Comparison of ENCODE assay signal across 23 mouse cellular contexts in the genomic region with DNA sequence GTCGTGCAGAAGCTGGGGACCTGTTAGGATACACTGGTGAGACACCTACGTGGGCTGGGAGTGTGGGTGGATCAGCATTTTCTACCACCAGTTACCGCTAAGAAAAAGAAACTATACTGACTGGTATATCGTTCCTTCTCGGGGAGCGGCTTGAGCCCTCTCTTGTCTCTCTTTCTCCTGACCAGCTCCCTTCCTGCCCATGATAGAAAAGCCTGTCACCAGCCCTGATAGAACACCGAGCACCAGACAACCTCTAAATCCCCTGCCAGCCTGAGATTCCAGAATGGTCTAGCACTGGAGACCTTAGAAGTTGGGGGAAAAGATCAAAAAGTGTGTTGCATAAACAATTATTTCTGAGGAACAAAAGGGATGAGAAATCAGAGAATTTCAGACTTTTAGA.
A peak's percentile ranks its signal among the peaks of the same experiment; 100 is the strongest.
DNase-seq lines count a peak whose midpoint lies in the region; ATAC-seq lines count a peak whose summit lies in the region.
"Had no signal": no experiment of that assay in that cellular context is flagged by ENCODE, and none has a peak within 500 bp of the region (broad histone marks: within the 10 kb centered on the region; RNA-seq: fewer than 3 reads in every experiment).

No protein-coding gene starts in this region.

- DNase-seq in heart, embryonic 10.5 days (ENCODE audit: low spot score): no peak
- DNase-seq in heart, adult 9 months (ENCODE audit: low spot score in 2 of 2): no peak
- peak; percentile 5 for DNase-seq in heart, postnatal 4 days
- no peak for DNase-seq in urinary bladder, postnatal 10 days (ENCODE audit: low spot score)
- no peak for DNase-seq in thymus, postnatal 25 days
- DNase-seq: adrenal gland, postnatal 14 days; cerebellum, adult 11-12 months; cerebellum, postnatal 10 days; kidney, adult 18-20 months; kidney, postnatal 25 days; right cerebral cortex, postnatal 25 days had no signal

- peak overlapping the region; percentile 36; the same call in 1 of the 2 replicates for H3K4me3 ChIP-seq in heart, embryonic 10.5 days
- H3K4me3 ChIP-seq in heart, embryonic 12.5 days: peak overlapping the region; percentile 32
- H3K4me3 ChIP-seq in heart, embryonic 16.5 days (ENCODE audit: low read length): peak overlapping the region; percentile 48
- H3K4me3 ChIP-seq: erythroblast, embryonic 14.5 days; kidney, embryonic 15.5 days; limb, embryonic 13.5 days; lung, embryonic 15.5 days; midbrain, embryonic 10.5 days; stomach, embryonic 15.5 days had no signal

- WGBS in heart, embryonic 10.5 days: 47% methylated on average over 7 of the region's 7 CpGs
- WGBS in heart, embryonic 12.5 days: 29% methylated on average over 7 of the region's 7 CpGs
- 33% methylated on average over 7 of the region's 7 CpGs for WGBS in heart, embryonic 16.5 days

- no peak for ATAC-seq in heart, embryonic 12.5 days (ENCODE audit: insufficient number of reproducible peaks, low FRiP score)
- peak; percentile 74 for ATAC-seq in heart, embryonic 16.5 days (replicated peaks; ENCODE audit: extremely low read depth, insufficient read depth, low FRiP score)
- ATAC-seq: forebrain, embryonic 16.5 days; hindbrain, embryonic 16.5 days; midbrain, embryonic 16.5 days had no signal

- H3K36me3 ChIP-seq in heart, embryonic 10.5 days: no peaks in the 10 kb centered on the region
- H3K36me3 ChIP-seq in heart, embryonic 12.5 days: no peaks in the 10 kb centered on the region
- H3K36me3 ChIP-seq in heart, embryonic 16.5 days (ENCODE audit: control insufficient read depth, insufficient read depth): no peaks in the 10 kb centered on the region
- H3K36me3 ChIP-seq: kidney, embryonic 15.5 days; limb, embryonic 13.5 days; lung, embryonic 15.5 days; midbrain, embryonic 10.5 days; stomach, embryonic 15.5 days had no signal

- H3K4me1 ChIP-seq in heart, embryonic 10.5 days: peaks cover 31% of the 10 kb centered on the region
- peaks cover 39% of the 10 kb centered on the region for H3K4me1 ChIP-seq in heart, embryonic 12.5 days (replicated peaks)
- H3K4me1 ChIP-seq in heart, embryonic 16.5 days (ENCODE audit: control insufficient read depth, insufficient read depth, low read length): peaks cover 15% of the 10 kb centered on the region
- H3K4me1 ChIP-seq: limb, embryonic 13.5 days; lung, embryonic 15.5 days had no signal

- H3K27me3 ChIP-seq in heart, embryonic 10.5 days (ENCODE audit: insufficient read depth, poor library complexity, severe bottlenecking): no peaks in the 10 kb centered on the region
- H3K27me3 ChIP-seq in heart, embryonic 12.5 days (replicated peaks): no peaks in the 10 kb centered on the region
- H3K27me3 ChIP-seq in heart, embryonic 16.5 days (ENCODE audit: control insufficient read depth, insufficient read depth, low read length): no peaks in the 10 kb centered on the region
- H3K27me3 ChIP-seq: kidney, embryonic 15.5 days; limb, embryonic 13.5 days; lung, embryonic 15.5 days; stomach, embryonic 15.5 days had no signal

- no peak overlapping the region for H3K9ac ChIP-seq in heart, embryonic 12.5 days
- peak overlapping the region; percentile 68 for H3K9ac ChIP-seq in heart, embryonic 16.5 days (ENCODE audit: low read length)
- H3K9ac ChIP-seq: kidney, embryonic 15.5 days; limb, embryonic 13.5 days; lung, embryonic 15.5 days; stomach, embryonic 15.5 days had no signal

- H3K9me3 ChIP-seq in heart, embryonic 10.5 days: no peaks in the 10 kb centered on the region
- H3K9me3 ChIP-seq in heart, embryonic 12.5 days (replicated peaks): no peaks in the 10 kb centered on the region
- no peaks in the 10 kb centered on the region for H3K9me3 ChIP-seq in heart, embryonic 16.5 days (replicated peaks; ENCODE audit: control insufficient read depth, low read length)
- H3K9me3 ChIP-seq: kidney, embryonic 15.5 days; limb, embryonic 13.5 days; lung, embryonic 15.5 days; midbrain, embryonic 10.5 days; stomach, embryonic 15.5 days had no signal

- H3K27ac ChIP-seq in heart, embryonic 10.5 days: peak overlapping the region; percentile 79
- peak overlapping the region; percentile 86 for H3K27ac ChIP-seq in heart, embryonic 12.5 days (ENCODE audit: poor library complexity, severe bottlenecking)
- H3K27ac ChIP-seq in heart, embryonic 16.5 days (ENCODE audit: low read length): peak overlapping the region; percentile 91
- H3K27ac ChIP-seq: kidney, embryonic 15.5 days; limb, embryonic 13.5 days; lung, embryonic 15.5 days; midbrain, embryonic 10.5 days; stomach, embryonic 15.5 days had no signal

- H3K4me2 ChIP-seq in heart, embryonic 12.5 days: peak overlapping the region; percentile 63
- peak overlapping the region; percentile 58 for H3K4me2 ChIP-seq in heart, embryonic 16.5 days (ENCODE audit: low read depth, low read length)
- H3K4me2 ChIP-seq: kidney, embryonic 15.5 days; limb, embryonic 13.5 days; liver, embryonic 11.5 days; lung, embryonic 15.5 days; stomach, embryonic 15.5 days had no signal
